Mouse (Mus musculus): ENCODE measurements at regions not wholly inside any gene's neighbourhood (a gene's known extent, or its start where the extent isn't known, plus 50 kb on each side); places are given as distances from the start of the nearest gene placed in this dataset.

DNA sequence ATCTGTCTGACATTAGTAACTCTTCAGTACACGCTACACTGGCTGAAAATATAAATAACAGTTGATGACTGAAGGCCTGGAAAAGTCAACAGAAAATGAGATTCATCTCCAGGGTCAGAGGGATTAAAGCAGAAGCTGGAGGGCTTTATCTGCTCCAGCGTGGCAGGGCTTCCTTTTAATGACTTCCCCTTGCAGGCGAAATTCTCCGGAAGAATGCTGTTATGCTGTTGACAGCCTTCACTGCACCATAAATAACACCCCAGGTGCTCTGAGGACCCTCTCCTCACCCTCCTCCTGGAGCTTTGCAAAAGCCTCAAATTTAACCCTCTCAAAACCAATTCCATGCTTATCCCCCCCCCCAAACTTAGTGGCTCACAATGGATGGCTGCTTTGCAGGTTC is 188.0 kb upstream of the Camk1g start:
- Histone ChIP-seq H3K36me3 (ENCODE audit: control insufficient read depth, insufficient read depth, low read length) (no peaks in the 10 kb centered on the region), H3K4me2 (replicated peaks; ENCODE audit: low read depth, low read length) (no peak overlapping the region), H3K9me3 (ENCODE audit: control insufficient read depth, low read depth, low read length) (no peaks in the 10 kb centered on the region), H3K4me3 (ENCODE audit: low read depth, low read length) (no peak overlapping the region), H3K9ac (replicated peaks; ENCODE audit: low read depth, low read length) (no peak overlapping the region), H3K4me1 (ENCODE audit: control insufficient read depth, insufficient read depth, low read length) (no peaks in the 10 kb centered on the region), H3K27ac (ENCODE audit: low read length) (no peak overlapping the region), H3K27me3 (ENCODE audit: control insufficient read depth, insufficient read depth, low read length) (no peaks in the 10 kb centered on the region)
- no peak for ATAC-seq (ENCODE audit: insufficient number of reproducible peaks, insufficient read depth, low FRiP score, low read depth)
- 31% methylated on average over 4 of the region's 4 CpGs for WGBS

DNA sequence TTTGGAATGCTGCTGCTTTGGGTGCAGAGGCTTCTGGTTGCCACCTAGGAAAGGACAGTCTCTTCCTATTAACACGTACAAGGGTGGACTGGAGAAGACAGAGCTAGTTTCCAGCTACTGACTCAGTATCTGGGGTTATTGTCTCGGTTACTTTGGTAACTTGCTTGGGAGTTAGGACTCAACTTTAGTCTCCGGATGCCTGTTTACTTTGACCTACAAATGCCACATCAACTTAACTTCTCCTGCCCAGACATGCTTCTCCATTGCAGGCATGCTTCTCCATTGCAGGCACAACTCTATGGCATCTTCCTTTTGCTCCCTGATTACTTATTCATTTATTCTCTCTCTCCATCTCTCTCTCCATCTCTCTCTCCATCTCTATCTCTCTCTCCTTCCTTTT is 184.6 kb upstream of the Camk1g start:
- Histone ChIP-seq H3K27me3 (ENCODE audit: control insufficient read depth, insufficient read depth, low read length) (no peaks in the 10 kb centered on the region), H3K4me1 (ENCODE audit: control insufficient read depth, insufficient read depth, low read length) (peaks cover 9% of the 10 kb centered on the region; the same call in 1 of the 2 replicates), H3K9ac (replicated peaks; ENCODE audit: low read depth, low read length) (no peak overlapping the region), H3K36me3 (ENCODE audit: control insufficient read depth, insufficient read depth, low read length) (no peaks in the 10 kb centered on the region), H3K9me3 (ENCODE audit: control insufficient read depth, low read depth, low read length) (no peaks in the 10 kb centered on the region), H3K27ac (ENCODE audit: low read length) (no peak overlapping the region), H3K4me3 (ENCODE audit: low read depth, low read length) (no peak overlapping the region), H3K4me2 (replicated peaks; ENCODE audit: low read depth, low read length) (no peak overlapping the region)
- 79% methylated on average over 3 of the region's 3 CpGs for WGBS
- no peak for ATAC-seq (ENCODE audit: insufficient number of reproducible peaks, insufficient read depth, low FRiP score, low read depth)

- 55% methylated on average over 2 of the region's 2 CpGs for WGBS
Observed at GRCm38 (mm10) chr1:193552348-193552747, 182.2 kb upstream of the Camk1g start.

GRCm38 (mm10) chr1:193551340-193551739 is 181.2 kb upstream of the Camk1g start:
- peak overlapping the region; percentile 29; the same call in 1 of the 2 replicates for H3K27ac ChIP-seq (ENCODE audit: low read length)

More at GRCm38 (mm10) chr1:193552348-193552747, 182.2 kb upstream of the Camk1g start:
- ATAC-seq (ENCODE audit: insufficient number of reproducible peaks, insufficient read depth, low FRiP score, low read depth), result no peak
- Histone ChIP-seq H3K4me3 (ENCODE audit: low read depth, low read length) (no peak overlapping the region), H3K4me2 (replicated peaks; ENCODE audit: low read depth, low read length) (no peak overlapping the region), H3K9ac (replicated peaks; ENCODE audit: low read depth, low read length) (no peak overlapping the region), H3K36me3 (ENCODE audit: control insufficient read depth, insufficient read depth, low read length) (no peaks in the 10 kb centered on the region), H3K27me3 (ENCODE audit: control insufficient read depth, insufficient read depth, low read length) (no peaks in the 10 kb centered on the region), H3K27ac (ENCODE audit: low read length) (no peak overlapping the region), H3K9me3 (ENCODE audit: control insufficient read depth, low read depth, low read length) (no peaks in the 10 kb centered on the region), H3K4me1 (ENCODE audit: control insufficient read depth, insufficient read depth, low read length) (peaks cover 9% of the 10 kb centered on the region; the same call in 1 of the 2 replicates)

GRCm38 (mm10) chr1:193550761-193551160 is 180.7 kb upstream of the Camk1g start:
- Histone ChIP-seq H3K27ac (ENCODE audit: low read length) (peak overlapping the region; percentile 29; the same call in 1 of the 2 replicates), H3K36me3 (ENCODE audit: control insufficient read depth, insufficient read depth, low read length) (no peaks in the 10 kb centered on the region), H3K9ac (replicated peaks; ENCODE audit: low read depth, low read length) (no peak overlapping the region), H3K4me2 (replicated peaks; ENCODE audit: low read depth, low read length) (no peak overlapping the region), H3K4me1 (ENCODE audit: control insufficient read depth, insufficient read depth, low read length) (peaks cover 9% of the 10 kb centered on the region; the same call in 1 of the 2 replicates), H3K27me3 (ENCODE audit: control insufficient read depth, insufficient read depth, low read length) (no peaks in the 10 kb centered on the region), H3K9me3 (ENCODE audit: control insufficient read depth, low read depth, low read length) (no peaks in the 10 kb centered on the region), H3K4me3 (ENCODE audit: low read depth, low read length) (no peak overlapping the region)
- ATAC-seq (ENCODE audit: insufficient number of reproducible peaks, insufficient read depth, low FRiP score, low read depth), result peak; percentile 58; the same call in 1 of the 2 replicates
- WGBS, result 11% methylated on average over 2 of the region's 2 CpGs

More at GRCm38 (mm10) chr1:193551340-193551739, 181.2 kb upstream of the Camk1g start:
- H3K4me1 ChIP-seq (ENCODE audit: control insufficient read depth, insufficient read depth, low read length), result peaks cover 9% of the 10 kb centered on the region; the same call in 1 of the 2 replicates
- H3K9ac ChIP-seq (replicated peaks; ENCODE audit: low read depth, low read length), result no peak overlapping the region
- no peaks in the 10 kb centered on the region for H3K27me3 ChIP-seq (ENCODE audit: control insufficient read depth, insufficient read depth, low read length)
- H3K36me3 ChIP-seq (ENCODE audit: control insufficient read depth, insufficient read depth, low read length), result no peaks in the 10 kb centered on the region
- no peak overlapping the region for H3K4me3 ChIP-seq (ENCODE audit: low read depth, low read length)
- H3K9me3 ChIP-seq (ENCODE audit: control insufficient read depth, low read depth, low read length), result no peaks in the 10 kb centered on the region
- no peak for ATAC-seq (ENCODE audit: insufficient number of reproducible peaks, insufficient read depth, low FRiP score, low read depth)
- no peak overlapping the region for H3K4me2 ChIP-seq (replicated peaks; ENCODE audit: low read depth, low read length)
- 34% methylated on average over 1 of the region's 1 CpGs for WGBS

- no peak for ATAC-seq (ENCODE audit: insufficient number of reproducible peaks, insufficient read depth, low FRiP score, low read depth)
- 71% methylated on average over 2 of the region's 2 CpGs for WGBS
Observed at GRCm38 (mm10) chr1:193547356-193547755, 177.3 kb upstream of the Camk1g start.

DNA sequence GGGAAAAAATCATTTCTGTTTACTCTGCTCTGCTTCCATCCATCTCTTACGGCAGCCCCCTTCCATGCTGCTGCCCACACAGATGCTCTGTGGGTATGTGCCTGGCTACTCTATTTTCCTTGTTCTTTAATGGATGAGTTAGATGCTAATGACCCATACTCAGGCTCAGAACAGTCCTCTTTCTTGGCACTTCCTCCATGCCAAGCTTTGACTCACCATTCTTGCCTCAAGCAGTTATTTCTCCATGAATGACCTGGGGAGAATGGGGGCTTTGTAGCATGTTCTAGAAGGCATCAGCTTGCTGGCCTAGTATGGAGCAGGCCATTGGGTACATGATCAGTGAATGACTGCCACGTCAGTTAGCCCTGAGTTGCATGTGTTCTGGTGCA is 175.9 kb upstream of the Camk1g start:
- WGBS, result 85% methylated on average over 2 of the region's 2 CpGs
- no peak for ATAC-seq (ENCODE audit: insufficient number of reproducible peaks, insufficient read depth, low FRiP score, low read depth)
- Histone ChIP-seq H3K4me2 (replicated peaks; ENCODE audit: low read depth, low read length) (no peak overlapping the region), H3K27me3 (ENCODE audit: control insufficient read depth, insufficient read depth, low read length) (no peaks in the 10 kb centered on the region), H3K27ac (ENCODE audit: low read length) (no peak overlapping the region), H3K9me3 (ENCODE audit: control insufficient read depth, low read depth, low read length) (no peaks in the 10 kb centered on the region), H3K9ac (replicated peaks; ENCODE audit: low read depth, low read length) (no peak overlapping the region), H3K36me3 (ENCODE audit: control insufficient read depth, insufficient read depth, low read length) (no peaks in the 10 kb centered on the region), H3K4me3 (ENCODE audit: low read depth, low read length) (no peak overlapping the region), H3K4me1 (ENCODE audit: control insufficient read depth, insufficient read depth, low read length) (peaks cover 3% of the 10 kb centered on the region; the same call in 1 of the 2 replicates)

More at GRCm38 (mm10) chr1:193547356-193547755, 177.3 kb upstream of the Camk1g start:
- H3K27ac ChIP-seq (ENCODE audit: low read length), result no peak overlapping the region
- no peaks in the 10 kb centered on the region for H3K27me3 ChIP-seq (ENCODE audit: control insufficient read depth, insufficient read depth, low read length)
- H3K4me2 ChIP-seq (replicated peaks; ENCODE audit: low read depth, low read length), result no peak overlapping the region
- H3K4me3 ChIP-seq (ENCODE audit: low read depth, low read length), result no peak overlapping the region
- H3K9ac ChIP-seq (replicated peaks; ENCODE audit: low read depth, low read length), result no peak overlapping the region
- H3K36me3 ChIP-seq (ENCODE audit: control insufficient read depth, insufficient read depth, low read length), result no peaks in the 10 kb centered on the region
- no peaks in the 10 kb centered on the region for H3K9me3 ChIP-seq (ENCODE audit: control insufficient read depth, low read depth, low read length)
- H3K4me1 ChIP-seq (ENCODE audit: control insufficient read depth, insufficient read depth, low read length), result peaks cover 9% of the 10 kb centered on the region; the same call in 1 of the 2 replicates

DNA sequence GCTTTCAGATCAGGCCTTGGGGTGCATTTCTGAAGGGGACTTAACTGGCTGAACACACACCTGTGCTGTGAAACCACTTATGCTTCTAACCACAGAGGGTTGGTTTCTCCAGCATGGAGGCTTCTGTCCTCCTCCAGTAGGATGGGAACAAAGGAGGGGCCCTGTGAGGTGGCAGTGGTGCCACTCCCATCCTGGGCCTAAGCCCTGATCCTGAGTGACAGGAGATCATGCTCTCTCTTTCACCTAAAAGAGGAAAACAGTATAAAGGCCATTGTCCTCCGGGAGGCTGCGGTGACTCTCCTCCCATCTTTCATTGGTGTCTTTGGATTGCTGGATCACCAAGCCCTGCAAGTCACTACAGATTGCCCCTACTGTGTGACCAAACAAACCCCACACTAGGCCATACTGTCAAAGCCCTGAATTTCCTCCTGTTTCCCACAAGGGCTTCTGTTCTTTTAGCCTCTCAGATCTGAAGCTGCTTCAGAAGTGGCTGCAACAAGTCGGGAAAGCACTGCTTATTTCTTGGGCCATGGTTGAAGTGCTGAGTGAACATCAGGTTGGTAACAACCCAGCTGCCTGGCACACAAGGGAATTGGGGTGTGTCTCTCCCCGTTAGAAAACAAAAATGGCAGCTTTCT is 175.4 kb upstream of the Camk1g start:
- Histone ChIP-seq H3K9me3 (ENCODE audit: control insufficient read depth, low read depth, low read length) (no peaks in the 10 kb centered on the region), H3K4me2 (replicated peaks; ENCODE audit: low read depth, low read length) (no peak overlapping the region), H3K36me3 (ENCODE audit: control insufficient read depth, insufficient read depth, low read length) (no peaks in the 10 kb centered on the region), H3K4me1 (ENCODE audit: control insufficient read depth, insufficient read depth, low read length) (no peaks in the 10 kb centered on the region), H3K9ac (replicated peaks; ENCODE audit: low read depth, low read length) (no peak overlapping the region), H3K27ac (ENCODE audit: low read length) (no peak overlapping the region), H3K27me3 (ENCODE audit: control insufficient read depth, insufficient read depth, low read length) (no peaks in the 10 kb centered on the region), H3K4me3 (ENCODE audit: low read depth, low read length) (no peak overlapping the region)
- 77% methylated on average over 4 of the region's 4 CpGs for WGBS
- ATAC-seq (ENCODE audit: insufficient number of reproducible peaks, insufficient read depth, low FRiP score, low read depth), result no peak

GRCm38 (mm10) chr1:193544804-193545203 is 174.7 kb upstream of the Camk1g start:
- 0 out of 2 replicates have a peak, but pooled peaks cover under 1% of the 10 kb centered on the region for H3K4me1 ChIP-seq (ENCODE audit: control insufficient read depth, insufficient read depth, low read length)
- H3K9me3 ChIP-seq (ENCODE audit: control insufficient read depth, low read depth, low read length), result no peaks in the 10 kb centered on the region
- no peak overlapping the region for H3K27ac ChIP-seq (ENCODE audit: low read length)
- no peak overlapping the region for H3K4me3 ChIP-seq (ENCODE audit: low read depth, low read length)
- H3K4me2 ChIP-seq (replicated peaks; ENCODE audit: low read depth, low read length), result no peak overlapping the region
- no peak overlapping the region for H3K9ac ChIP-seq (replicated peaks; ENCODE audit: low read depth, low read length)
- H3K36me3 ChIP-seq (ENCODE audit: control insufficient read depth, insufficient read depth, low read length), result no peaks in the 10 kb centered on the region
- no peak for ATAC-seq (ENCODE audit: insufficient number of reproducible peaks, insufficient read depth, low FRiP score, low read depth)
- H3K27me3 ChIP-seq (ENCODE audit: control insufficient read depth, insufficient read depth, low read length), result no peaks in the 10 kb centered on the region

All from stomach, embryonic 14.5 days (tissue).